Mouse (Mus musculus): ENCODE results near the gene Ptprg. TPM values are rescaled to one million over a fixed set of nuclear protein-coding genes. Genes with fewer than 3 reads are reported as not detected.

Gene Ptprg
- total RNA-seq, 4 experiments from 2014 or later = 13.3 to 22.4 (median 19.1) TPM

DNA sequence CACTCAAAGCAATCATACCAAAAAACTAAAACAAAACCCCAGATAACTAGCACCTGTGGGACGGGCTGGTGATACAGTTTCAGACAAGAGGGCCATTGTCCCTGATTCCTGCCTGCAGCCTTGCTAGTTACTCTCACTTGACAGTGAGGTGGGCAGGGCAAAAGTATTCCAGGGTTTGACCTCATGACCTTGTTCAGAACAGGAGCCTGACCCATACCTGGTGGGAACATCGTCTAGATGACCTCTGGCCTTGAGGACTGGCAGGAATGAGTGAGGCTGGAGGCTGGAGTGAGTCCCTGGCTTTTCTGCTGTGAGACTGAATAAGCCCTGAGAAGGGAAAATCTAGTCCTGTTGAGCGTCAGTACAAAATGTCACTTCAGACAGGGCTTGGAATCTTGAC lies 11.1 kb downstream of the Ptprg start:
- DNase-seq (ENCODE audit: low spot score in 2 of 2) = no peak

DNA sequence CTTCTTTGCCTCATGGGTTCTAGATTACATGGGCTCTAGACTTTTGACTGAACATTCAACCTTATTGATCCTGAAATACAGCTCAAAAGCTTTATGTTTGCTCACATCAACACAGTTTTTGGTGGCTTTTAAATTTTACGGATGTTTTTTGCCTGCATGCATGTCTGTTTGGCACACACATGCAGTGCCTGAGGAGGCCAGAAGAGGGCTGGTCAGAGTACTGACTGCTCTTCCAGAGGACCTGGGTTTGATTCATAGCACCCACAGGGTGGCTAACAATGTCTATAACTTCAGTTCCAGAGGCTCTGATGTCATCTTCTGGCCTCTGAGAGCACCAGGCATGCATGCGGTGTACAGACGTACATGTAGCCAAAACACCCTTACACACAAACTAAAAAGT lies 12.0 kb downstream of the Ptprg start:
- DNase-seq (ENCODE audit: low spot score in 2 of 2) = no peak

DNA sequence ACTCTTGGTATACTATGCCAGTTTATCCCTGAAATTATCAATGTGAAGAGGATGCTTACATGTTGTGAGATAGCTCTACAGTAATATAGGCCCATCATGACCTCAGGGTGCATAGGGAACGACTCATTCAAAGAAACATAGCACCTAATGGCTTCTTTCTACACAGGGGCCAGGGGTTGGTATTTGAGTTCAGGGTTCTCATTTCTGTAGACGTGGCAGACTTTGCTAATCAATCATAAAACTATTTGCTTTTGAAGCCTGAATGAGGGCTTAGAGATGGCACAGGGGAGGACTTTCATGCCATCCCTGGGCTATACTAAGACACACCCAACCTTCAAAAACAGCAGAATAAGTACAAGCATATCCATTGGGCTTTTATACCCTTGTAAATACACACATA lies 16.4 kb downstream of the Ptprg start:
- no peak for DNase-seq (ENCODE audit: low spot score in 2 of 2)

DNA sequence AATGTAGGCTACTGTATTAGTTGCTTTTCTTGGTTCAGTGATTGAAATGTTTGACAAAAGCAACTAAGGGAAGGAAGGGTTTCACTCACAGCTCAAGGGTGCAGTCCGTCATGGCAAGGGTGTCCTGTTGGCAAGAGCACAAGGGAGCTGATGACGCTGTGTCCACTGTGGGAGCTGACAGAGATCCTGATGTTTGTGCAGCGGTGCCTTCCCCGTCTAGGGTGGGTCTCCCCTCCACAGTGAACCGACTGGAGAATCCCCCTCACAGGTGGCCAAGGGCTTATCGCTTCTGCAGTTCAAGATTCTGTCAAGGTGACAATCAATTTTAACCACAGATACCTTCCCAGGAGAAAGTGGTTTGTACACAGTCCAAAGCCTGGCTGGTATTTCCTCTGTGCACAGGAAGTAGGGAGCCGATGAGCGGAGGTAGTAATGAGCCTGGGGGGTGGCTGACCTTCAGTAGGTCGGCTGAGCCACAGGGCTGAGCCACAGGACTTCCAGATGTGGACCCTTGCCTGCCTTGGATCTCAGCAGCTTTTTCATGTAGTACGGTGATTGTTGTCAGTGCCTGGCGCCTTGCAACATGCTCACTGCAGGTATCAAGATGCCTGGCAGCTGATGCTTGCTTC lies 18.5 kb downstream of the Ptprg start:
- DNase-seq (ENCODE audit: low spot score in 2 of 2) = no peak

DNA sequence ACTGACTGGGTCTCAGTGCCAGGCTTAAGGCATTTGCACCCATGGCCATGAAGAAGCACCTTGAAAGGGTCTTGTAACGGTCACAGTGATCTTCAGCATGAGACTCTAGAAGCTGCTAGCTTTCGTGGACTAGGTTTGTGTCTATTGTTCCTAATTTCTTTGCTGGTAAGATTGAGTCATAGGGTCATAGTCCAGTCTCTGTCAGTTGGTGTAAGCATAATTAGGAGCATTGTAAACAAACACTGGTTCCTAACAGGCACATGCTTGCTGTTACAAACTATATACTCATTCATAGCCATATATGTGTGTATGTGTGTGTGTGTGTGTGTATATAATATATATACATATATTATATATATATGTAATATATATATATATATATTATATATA lies 19.1 kb downstream of the Ptprg start:
- DNase-seq (ENCODE audit: low spot score in 2 of 2) = no peak

DNA sequence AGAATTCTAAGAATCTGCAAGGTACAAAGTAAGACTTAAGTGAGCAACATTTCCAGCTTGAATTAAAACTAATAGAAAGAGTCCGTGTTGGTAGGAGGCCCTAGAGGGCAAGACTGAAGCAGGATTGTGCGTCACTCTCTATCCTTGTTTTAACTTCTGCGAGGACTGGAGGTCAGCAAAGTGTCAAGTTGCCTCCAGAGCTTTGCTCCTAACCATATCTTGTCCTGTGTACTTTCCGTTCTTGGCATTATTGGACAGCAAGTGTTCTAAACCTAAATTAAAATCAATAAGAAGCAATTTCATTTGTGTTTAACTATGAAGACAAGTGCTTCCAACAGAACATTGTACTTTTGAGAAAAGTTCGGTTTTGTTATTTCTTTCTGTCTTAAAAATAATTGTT lies 20.4 kb downstream of the Ptprg start:
- DNase-seq (ENCODE audit: low spot score in 2 of 2) = no peak

DNA sequence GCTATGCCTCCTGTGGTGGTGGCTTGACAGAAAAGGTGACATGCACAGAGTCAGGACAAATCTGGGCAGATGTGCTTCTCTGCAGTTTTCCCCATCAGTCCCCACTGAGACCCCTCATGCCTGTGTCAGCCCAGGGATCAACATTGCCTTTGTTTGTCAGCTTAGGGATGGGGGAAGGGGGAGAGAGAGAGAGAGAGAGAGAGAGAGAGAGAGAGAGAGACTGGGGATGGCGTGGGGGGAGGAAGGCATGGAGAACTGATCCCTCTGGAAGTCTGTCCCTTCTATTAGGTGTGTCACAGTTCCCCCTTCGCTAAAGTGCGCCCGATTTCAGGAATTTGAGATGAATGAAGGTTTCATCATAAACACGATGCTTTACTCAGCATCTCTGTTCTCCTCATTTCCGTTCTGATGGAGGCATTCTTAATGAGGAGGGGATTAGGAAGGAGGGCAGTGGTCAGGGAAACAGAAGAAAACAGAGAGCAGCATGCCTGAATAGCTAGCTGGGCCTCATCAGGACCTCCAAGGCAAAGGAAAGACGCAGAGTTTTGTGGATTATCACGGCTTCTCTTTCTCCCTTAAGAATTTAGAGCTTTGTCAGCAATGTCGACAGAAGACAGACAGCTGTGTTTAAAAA lies 24.1 kb downstream of the Ptprg start:
- no peak for DNase-seq (ENCODE audit: low spot score in 2 of 2)

DNA sequence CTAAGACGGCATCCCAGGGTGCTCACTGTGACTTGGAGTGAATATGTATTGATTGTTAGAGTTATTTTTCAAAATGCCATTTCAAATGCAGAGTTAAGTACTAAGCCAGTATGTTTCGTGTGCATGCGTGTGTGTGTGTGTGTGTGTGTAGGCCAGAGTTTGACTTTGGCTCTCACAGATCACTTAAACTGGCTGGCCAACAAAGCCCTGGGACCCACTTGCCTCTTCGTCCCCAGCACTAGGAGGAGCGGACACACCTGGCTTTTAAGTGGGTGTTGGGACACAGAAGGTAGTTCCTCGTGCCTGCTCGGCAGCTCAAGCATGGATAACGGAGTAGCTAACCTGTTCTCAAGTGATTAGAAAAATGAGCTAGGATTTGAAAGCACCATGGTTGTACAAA lies 24.6 kb downstream of the Ptprg start:
- DNase-seq (ENCODE audit: low spot score in 2 of 2) = no peak

DNA sequence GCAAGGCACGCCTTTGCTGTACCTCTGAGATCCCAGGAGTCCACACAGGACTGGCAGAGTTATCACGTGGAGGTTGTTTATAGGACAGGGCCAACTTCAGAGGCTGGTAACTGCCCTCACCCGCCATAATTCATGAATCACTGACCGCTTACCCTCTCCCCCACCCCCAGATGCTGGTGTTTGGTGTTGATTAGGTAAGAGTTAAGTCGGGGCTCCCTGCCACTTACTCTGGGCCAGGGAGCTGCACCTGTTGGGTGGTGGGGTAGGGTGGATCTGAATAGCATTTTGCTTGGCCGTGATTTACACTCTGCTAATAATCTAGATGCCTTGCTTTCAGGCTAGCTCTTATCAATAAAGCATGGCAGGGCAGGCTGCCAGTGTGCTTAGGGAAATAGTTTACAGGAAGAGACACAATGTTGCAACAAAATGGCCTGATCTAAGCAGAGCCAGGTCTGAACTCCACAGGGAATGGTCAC lies 25.2 kb downstream of the Ptprg start:
- DNase-seq (ENCODE audit: low spot score in 2 of 2) = peak; percentile 7 to 27

DNA sequence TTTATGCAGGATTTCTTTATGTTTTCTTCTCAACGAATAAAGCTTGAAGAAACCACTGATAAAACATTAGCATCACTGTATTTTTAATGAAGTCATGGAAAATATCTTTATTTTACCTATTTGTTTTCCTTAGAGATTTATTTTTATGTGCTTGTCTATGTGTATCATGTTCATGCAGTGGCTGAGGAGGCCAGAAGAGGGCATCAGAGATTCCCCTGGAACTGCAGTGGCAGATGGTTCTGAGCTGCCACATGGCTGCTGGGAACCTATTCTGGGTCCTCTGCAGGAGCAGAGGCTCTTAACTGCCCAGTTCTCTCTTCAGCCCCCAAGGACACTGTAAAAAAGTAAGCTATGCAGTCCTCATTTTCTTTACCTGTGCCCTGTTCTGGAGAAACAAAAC lies 26.6 kb downstream of the Ptprg start:
- DNase-seq (ENCODE audit: low spot score in 2 of 2) = no peak

DNA sequence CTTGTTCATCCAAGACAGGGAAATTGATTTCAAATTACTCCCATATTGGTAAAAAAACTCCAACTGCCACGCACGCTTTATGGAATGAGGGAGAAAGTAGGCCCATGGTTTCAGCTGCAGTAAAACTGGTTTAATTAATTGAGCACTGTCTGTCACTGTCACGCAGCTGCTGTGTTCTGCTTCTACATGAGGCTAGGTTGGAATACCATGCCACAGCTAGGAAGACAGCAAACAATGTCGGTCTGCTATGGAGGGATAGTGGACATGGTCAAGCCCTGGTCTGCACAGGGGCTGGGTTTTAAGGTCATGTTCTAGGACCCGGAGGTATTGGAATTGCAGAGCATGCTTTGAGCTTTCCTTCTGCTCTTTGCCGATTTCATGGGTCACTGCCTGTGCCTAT lies 30.9 kb downstream of the Ptprg start:
- no peak for DNase-seq (ENCODE audit: low spot score in 2 of 2)

DNA sequence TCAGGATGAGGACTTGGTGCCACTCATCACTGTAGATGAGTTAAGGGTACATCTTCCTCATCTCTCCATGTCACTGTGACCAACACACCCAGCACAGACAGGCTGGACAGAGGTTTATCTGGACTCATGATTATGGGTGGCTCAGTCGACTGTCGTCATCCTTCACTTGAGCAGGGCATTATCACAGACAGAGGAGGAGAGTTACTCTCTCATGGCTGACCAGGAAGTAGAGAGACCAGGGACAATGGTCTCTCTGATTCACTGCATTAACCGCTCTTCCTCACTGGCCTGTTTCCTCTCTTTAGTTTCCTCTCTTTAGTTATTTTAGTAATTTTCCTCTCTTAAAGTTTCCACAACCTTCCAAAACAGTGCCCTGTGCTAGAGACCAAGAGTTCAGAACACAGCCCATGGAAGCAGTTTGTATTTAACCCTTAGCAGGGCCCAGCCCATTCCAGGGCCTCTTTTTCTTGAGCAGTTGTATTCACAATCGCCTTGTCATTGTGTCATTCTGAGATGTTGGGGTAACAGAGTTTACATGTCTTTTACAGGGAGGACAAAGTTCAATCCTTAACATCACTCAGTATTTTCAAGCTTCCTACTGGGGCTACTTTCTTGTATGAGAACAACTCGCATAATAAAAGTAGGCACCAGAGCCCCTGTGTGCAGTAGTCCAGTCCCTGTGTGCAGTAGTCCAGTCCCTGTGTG lies 31.7 kb downstream of the Ptprg start:
- DNase-seq (ENCODE audit: low spot score in 2 of 2) = no peak

DNA sequence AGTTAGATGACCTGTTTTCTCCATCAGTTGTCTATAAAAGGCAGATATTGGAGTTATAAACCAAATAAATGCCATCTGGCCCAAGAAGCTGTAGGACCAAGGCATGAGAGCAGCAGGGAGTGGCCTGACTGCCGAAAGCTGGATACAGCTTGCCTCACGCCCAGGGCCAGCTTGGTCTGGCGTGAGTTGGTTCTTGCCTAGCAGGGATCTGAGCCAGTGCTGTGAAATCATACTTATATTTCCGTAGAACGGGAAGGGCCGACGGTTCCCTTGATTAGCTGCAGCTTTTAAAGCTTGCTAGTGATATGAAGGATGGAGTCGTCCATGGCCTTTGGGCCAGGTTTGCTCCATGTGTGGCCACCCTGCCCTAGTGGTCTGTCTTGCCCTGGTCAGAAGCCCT lies 37.1 kb downstream of the Ptprg start:
- no peak for DNase-seq (ENCODE audit: low spot score in 2 of 2)

DNA sequence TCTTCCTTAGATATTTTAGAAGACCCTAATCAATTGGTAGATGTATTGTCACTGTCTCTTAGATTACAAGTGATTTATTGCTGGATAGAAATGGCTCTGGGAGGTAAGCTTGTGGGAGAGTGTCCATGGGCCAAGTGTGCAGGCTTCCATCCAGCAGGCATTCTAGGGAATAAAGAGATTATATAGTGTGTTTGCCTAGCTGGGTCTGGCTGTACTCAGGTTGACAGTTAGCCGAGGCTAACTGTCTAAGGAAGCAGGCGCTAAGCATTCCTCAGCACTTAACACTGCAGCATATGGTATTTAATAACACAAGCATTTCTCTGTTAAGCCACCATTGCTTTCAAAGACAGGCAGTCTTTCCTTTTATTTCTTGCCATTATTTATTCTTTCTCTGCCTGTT lies 39.3 kb downstream of the Ptprg start:
- DNase-seq (ENCODE audit: low spot score in 2 of 2) = no peak

DNA sequence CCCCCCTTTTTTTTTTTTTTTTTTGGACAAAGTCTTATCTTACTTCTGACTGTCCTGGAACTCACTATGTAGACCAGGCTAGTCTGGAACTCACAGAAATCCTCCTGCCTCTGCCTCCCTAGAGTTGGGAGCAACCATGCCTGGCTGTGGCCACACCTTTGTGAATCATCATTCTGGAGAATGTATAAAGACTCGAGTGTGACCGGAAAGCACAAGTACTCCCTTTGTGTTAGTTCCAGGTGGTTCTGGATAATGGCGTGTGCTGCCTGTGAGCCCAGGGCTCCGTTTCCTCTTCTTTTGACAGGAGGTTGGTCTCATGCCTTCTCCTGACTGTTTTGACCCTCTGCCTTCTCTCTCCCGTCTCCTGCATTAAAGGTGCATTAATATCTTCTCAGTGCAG lies 41.0 kb downstream of the Ptprg start:
- no peak for DNase-seq (ENCODE audit: low spot score in 2 of 2)

DNA sequence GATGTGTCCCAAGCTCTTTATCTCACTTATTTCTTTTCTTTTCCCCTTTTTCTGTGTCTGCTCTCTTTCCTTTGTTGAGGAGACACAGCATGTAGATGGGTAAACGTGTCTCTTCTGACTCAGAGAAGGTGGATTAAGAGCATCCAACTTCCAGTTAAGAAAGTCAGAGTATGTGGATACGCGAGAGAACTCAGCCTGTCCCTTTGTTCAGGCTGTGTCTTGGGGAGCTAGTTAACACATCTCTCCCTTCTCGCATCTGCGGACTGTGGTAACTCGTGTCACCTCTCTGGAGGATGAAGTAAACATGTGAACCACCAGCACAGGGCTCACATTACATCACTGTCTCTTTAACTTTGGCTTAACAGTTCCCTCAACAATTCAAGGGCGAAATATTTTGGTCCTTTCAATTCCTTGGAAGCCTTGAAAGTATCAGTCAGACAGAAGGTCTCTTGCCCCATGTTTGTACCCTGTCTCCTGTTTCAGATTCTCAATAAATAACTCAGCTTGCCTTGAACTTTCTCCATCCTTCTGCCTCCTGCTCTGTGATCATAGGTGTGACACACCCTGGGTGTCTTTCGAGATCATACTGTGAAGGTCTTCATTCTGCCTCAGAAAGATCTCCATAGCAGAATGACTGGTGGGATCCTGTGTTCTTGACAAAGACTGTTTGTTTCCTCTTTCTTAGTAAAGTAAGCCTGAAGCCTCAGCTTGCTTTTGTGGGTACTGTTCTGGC lies 51.0 kb downstream of the Ptprg start:
- DNase-seq (ENCODE audit: low spot score in 2 of 2) = no peak

DNA sequence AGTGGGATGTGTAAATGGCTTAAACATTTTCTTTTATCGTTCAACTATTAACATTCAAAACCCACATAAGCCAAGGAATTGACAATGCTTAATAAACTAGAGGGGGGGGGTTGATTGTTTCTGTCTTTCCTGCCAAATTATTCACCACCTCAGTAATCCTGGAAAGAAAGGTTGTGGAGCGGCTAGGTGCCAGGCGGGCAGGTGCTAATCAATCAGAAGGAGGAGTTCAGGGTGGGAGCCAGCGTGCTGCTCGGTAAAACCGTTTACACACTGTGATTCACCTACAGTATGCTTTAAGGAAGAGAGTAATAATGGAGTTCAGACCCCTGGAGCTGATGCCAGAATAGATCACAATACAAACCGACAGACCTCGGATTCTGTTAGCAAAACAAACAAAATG lies 55.0 kb downstream of the Ptprg start:
- DNase-seq (ENCODE audit: low spot score in 2 of 2) = no peak

DNA sequence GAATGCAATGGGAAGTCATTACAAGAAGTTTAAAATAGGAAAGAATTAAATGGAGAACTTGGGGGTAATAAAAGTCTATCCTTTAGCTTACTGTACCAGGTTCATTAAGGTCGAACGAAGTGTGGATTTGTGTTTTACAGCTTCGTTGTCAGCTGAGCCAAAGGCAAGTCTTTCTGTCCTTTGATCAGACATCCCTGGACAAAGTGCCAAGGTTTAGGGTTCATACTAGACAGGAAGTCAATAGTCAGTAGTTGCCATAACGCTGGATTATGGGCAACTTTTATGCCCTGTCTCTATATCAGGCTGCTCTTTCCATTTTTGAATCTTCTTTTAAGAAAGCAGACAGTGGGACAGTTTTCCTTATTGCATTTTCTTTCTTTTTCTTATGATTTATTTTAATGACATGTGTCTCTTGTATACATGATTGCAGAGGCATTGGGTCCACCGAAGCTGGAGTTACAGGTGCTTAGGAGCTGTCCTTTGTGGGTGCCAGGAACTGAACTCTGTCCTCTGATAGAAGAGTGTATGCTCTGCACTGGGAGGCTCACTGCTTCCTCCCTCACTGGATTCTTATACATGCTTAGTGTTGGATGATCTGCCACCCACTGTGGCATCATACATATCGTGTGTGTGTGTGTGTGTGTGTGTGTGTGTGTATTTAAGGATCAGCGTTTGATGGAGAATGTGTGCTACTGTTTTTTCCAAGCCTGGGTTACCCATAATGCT lies 56.7 kb downstream of the Ptprg start:
- DNase-seq (ENCODE audit: low spot score in 2 of 2) = no peak

DNA sequence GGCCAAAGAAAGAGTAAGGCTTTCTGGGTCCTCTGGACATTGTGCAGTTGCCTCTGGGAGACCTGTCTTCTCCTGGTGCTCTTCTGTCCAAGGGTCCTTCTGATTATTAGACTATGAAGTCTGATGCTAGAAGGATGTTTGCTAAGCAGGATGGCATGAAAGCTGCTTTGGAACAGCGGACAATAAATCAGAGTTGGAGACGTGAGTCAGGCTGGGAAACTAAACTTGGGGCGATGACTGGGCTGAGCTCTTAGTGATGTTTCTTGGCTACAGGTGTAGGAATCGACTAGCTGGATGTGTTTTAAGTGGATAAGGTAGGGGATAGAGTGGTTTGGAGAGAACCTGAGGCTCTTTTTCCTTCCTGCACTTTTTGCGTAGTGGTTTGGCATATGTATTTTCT lies 59.1 kb downstream of the Ptprg start:
- DNase-seq (ENCODE audit: low spot score in 2 of 2) = no peak

DNA sequence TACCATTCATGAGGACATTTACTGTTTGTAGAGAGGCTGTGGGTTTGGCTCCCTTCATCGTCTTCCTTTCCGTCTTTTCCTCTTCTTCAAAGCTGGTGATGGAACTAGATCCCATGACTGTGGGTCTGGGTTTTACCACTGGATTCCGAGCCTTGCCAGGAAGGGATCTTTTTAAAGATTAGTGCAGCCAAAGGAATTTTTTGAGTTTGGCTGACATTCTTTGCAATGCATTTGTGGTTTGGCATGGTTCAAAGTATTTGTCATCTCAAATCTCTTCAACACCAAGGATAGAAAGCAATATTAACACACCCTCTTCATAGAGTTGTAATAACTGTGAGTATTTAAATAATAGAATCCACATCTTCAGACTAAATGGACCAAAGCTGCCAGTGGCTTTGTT lies 59.8 kb downstream of the Ptprg start:
- no peak for DNase-seq (ENCODE audit: low spot score in 2 of 2)

DNA sequence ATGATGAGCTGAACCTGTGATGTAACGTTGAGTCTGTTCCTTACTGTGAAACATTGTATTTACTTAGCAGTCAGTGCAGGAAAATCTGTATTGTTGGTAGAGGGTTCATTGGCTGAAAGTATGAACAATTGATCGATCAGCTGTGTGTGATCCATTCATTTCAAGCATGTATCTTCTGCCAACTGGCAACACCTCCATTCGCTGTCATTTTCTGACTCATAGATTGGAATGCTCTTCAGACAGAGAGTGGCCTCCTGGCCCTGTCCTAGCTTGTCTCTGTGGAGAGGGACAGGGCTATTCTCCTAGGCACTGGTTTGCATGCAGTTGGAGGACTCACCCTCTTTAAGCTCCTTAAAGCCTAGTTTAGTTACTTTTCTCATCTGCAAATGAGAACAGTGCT lies 62.4 kb downstream of the Ptprg start:
- no peak for DNase-seq (ENCODE audit: low spot score in 2 of 2)

DNA sequence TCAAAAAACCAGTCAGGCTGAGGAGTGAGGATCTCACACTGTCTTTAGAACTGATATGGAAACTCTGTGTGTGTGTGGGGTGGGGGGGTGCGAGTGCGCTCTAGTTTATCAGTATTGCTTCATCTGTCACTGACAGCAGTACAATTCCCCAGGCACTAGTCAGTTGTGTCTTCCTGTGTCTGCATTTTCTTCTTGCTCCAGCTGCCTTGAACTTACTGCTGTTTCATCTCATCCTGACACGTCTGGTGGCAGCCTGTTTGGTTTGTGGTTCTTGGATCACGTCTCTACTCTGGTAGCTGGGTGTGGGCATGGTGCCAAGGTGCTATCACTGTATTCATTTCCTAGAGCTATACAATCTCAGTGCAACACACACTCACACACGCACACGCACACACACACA lies 64.0 kb downstream of the Ptprg start:
- DNase-seq (ENCODE audit: low spot score in 2 of 2) = no peak
